29 mouse cellular contexts compared by ENCODE assay signal in the genomic region with DNA sequence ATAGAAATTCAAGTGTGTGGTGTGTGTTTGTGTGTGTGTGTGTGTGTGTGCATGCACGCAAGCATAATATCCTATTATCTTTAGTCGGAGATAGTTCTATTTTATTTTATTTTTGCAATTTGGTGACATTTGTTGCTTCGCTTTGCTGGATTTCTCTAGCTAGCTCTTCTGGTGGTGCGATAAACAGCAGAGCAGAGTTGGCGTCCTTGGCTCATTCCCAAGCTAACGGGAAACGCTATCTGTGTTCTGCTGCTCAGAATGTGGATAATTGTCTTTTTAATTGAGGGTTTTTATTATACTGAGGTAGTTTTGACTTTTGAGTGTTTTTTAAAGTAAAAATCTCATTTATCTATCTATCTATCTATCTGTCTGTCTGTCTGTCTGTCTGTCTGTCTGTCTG. TPM values are rescaled to one million over a fixed set of nuclear protein-coding genes. Genes with fewer than 3 reads are reported as not detected.
A peak's percentile ranks its signal among the peaks of the same experiment; 100 is the strongest.
DNase-seq lines count a peak whose midpoint lies in the region.
"Had no signal": no experiment of that assay in that cellular context is flagged by ENCODE, and none has a peak within 500 bp of the region (broad histone marks: within the 10 kb centered on the region; RNA-seq: fewer than 3 reads in every experiment).

No protein-coding gene starts in this region.

- WGBS in limb, embryonic 10.5 days: 95% methylated on average over 7 of the region's 7 CpGs

- intact Hi-C loops in left cerebral cortex, postnatal 4 days (cut with DNase I): no loop called here

- H3K36me3 ChIP-seq in limb, embryonic 10.5 days: no peaks in the 10 kb centered on the region
- H3K36me3 ChIP-seq: embryonic facial prominence, embryonic 12.5 days; heart, embryonic 12.5 days; hindbrain, embryonic 13.5 days; midbrain, embryonic 15.5 days had no signal

- no peak overlapping the region for H3K27ac ChIP-seq in limb, embryonic 10.5 days
- H3K27ac ChIP-seq: embryonic facial prominence, embryonic 12.5 days; hindbrain, embryonic 13.5 days; midbrain, embryonic 15.5 days had no signal

- no peaks in the 10 kb centered on the region for H3K27me3 ChIP-seq in limb, embryonic 10.5 days (ENCODE audit: low read depth, poor library complexity, severe bottlenecking)
- H3K27me3 ChIP-seq: embryonic facial prominence, embryonic 12.5 days; hindbrain, embryonic 13.5 days; midbrain, embryonic 15.5 days had no signal

- H3K4me3 ChIP-seq in limb, embryonic 10.5 days: no peak overlapping the region
- H3K4me3 ChIP-seq: embryonic facial prominence, embryonic 12.5 days; erythroblast, embryonic 14.5 days; heart, embryonic 12.5 days; hindbrain, embryonic 13.5 days; midbrain, embryonic 15.5 days; myocyte had no signal

- no peaks in the 10 kb centered on the region for H3K9me3 ChIP-seq in limb, embryonic 10.5 days (replicated peaks)
- H3K9me3 ChIP-seq: embryonic facial prominence, embryonic 12.5 days; heart, embryonic 12.5 days; hindbrain, embryonic 13.5 days; midbrain, embryonic 15.5 days had no signal

- no peaks in the 10 kb centered on the region for H3K4me1 ChIP-seq in limb, embryonic 10.5 days
- H3K4me1 ChIP-seq: embryonic facial prominence, embryonic 12.5 days; heart, embryonic 12.5 days; hindbrain, embryonic 13.5 days; midbrain, embryonic 15.5 days had no signal

- DNase-seq in left cerebral cortex, adult 18-20 months (ENCODE audit: low spot score in 2 of 2): peak; percentile 14 to 32
- no peak for DNase-seq in left cerebral cortex, postnatal 4 days
- peak; percentile 17 to 19 for DNase-seq in right cerebral cortex, adult 2 months (ENCODE audit: low spot score in 2 of 2)
- DNase-seq in right cerebral cortex, postnatal 36 days (ENCODE audit: low spot score in 2 of 2): no peak
- peak; percentile 61 for DNase-seq in layer of hippocampus, adult 9-11 months
- no peak for DNase-seq in limb, embryonic 10.5 days (ENCODE audit: low spot score)
- DNase-seq in yolk sac, embryonic 10.5 days (ENCODE audit: low spot score): no peak
- DNase-seq: cerebellum, adult 8-10 months; heart, postnatal 14 days; kidney, adult 2 months; kidney, postnatal 25 days; liver; lung, postnatal 14 days; spleen, adult 18-20 months; thymus, postnatal 36 days had no signal

RNA-seq across cellular contexts. Expression of gene Krtap1-4, which starts 1.6 kb away (rescaled TPM):
- not detected for total RNA-seq in left cerebral cortex, adult 18-20 months (2021)
- not detected for total RNA-seq in left cerebral cortex, postnatal 4 days (2021)
- not detected in 2 replicates for polyA plus RNA-seq in limb, embryonic 10.5 days (2016; fragmentation: Nextera tagmentation; extraction: Ambion mirVana)
- total RNA-seq: adrenal gland, postnatal 4 days; gastrocnemius, adult 8-10 months; granulocyte monocyte progenitor cell, adult 5-6 weeks; heart, postnatal 14 days; left cerebral cortex, postnatal 10 days; megakaryocyte, adult 5-6 weeks had no signal
- polyA plus RNA-seq: embryonic facial prominence, embryonic 12.5 days; erythroblast, embryonic 14.5 days; heart, embryonic 12.5 days; hindbrain, embryonic 13.5 days; inflammation-experienced regulatory T-cells, adult 6 months; kidney, adult 2 months; liver, embryonic 16.5 days; midbrain, embryonic 15.5 days; myocyte; neural tube, embryonic 14.5 days had no signal

RNA-seq across cellular contexts. Expression of gene Krtap1-5, which starts 4.3 kb away (rescaled TPM):
- total RNA-seq in left cerebral cortex, adult 18-20 months (2021): not detected
- total RNA-seq in left cerebral cortex, postnatal 4 days (2021): not detected
- polyA plus RNA-seq in limb, embryonic 10.5 days (2016; fragmentation: Nextera tagmentation; extraction: Ambion mirVana): not detected in 2 replicates
- total RNA-seq: adrenal gland, postnatal 4 days; gastrocnemius, adult 8-10 months; granulocyte monocyte progenitor cell, adult 5-6 weeks; heart, postnatal 14 days; left cerebral cortex, postnatal 10 days; megakaryocyte, adult 5-6 weeks had no signal
- polyA plus RNA-seq: embryonic facial prominence, embryonic 12.5 days; erythroblast, embryonic 14.5 days; heart, embryonic 12.5 days; hindbrain, embryonic 13.5 days; inflammation-experienced regulatory T-cells, adult 6 months; kidney, adult 2 months; liver, embryonic 16.5 days; midbrain, embryonic 15.5 days; myocyte; neural tube, embryonic 14.5 days had no signal

RNA-seq across cellular contexts. Expression of gene Krtap1-3, which starts 6.0 kb away (rescaled TPM):
- not detected for total RNA-seq in left cerebral cortex, adult 18-20 months (2021)
- not detected for total RNA-seq in left cerebral cortex, postnatal 4 days (2021)
- polyA plus RNA-seq in limb, embryonic 10.5 days (2016; fragmentation: Nextera tagmentation; extraction: Ambion mirVana): not detected in 2 replicates
- total RNA-seq: adrenal gland, postnatal 4 days; gastrocnemius, adult 8-10 months; granulocyte monocyte progenitor cell, adult 5-6 weeks; heart, postnatal 14 days; left cerebral cortex, postnatal 10 days; megakaryocyte, adult 5-6 weeks had no signal
- polyA plus RNA-seq: embryonic facial prominence, embryonic 12.5 days; erythroblast, embryonic 14.5 days; heart, embryonic 12.5 days; hindbrain, embryonic 13.5 days; inflammation-experienced regulatory T-cells, adult 6 months; kidney, adult 2 months; liver, embryonic 16.5 days; midbrain, embryonic 15.5 days; myocyte; neural tube, embryonic 14.5 days had no signal

RNA-seq across cellular contexts. Expression of gene Krtap9-3, which starts 12.8 kb away (rescaled TPM):
- total RNA-seq in left cerebral cortex, adult 18-20 months (2021): not detected
- total RNA-seq in left cerebral cortex, postnatal 4 days (2021): not detected
- polyA plus RNA-seq in limb, embryonic 10.5 days (2016; fragmentation: Nextera tagmentation; extraction: Ambion mirVana): not detected in 2 replicates
- total RNA-seq: adrenal gland, postnatal 4 days; gastrocnemius, adult 8-10 months; granulocyte monocyte progenitor cell, adult 5-6 weeks; heart, postnatal 14 days; left cerebral cortex, postnatal 10 days; megakaryocyte, adult 5-6 weeks had no signal
- polyA plus RNA-seq: embryonic facial prominence, embryonic 12.5 days; erythroblast, embryonic 14.5 days; heart, embryonic 12.5 days; hindbrain, embryonic 13.5 days; inflammation-experienced regulatory T-cells, adult 6 months; kidney, adult 2 months; liver, embryonic 16.5 days; midbrain, embryonic 15.5 days; myocyte; neural tube, embryonic 14.5 days had no signal

RNA-seq across cellular contexts. Expression of gene Gm11938, which starts 18.0 kb away (rescaled TPM):
- total RNA-seq in left cerebral cortex, adult 18-20 months (2021): not detected
- not detected for total RNA-seq in left cerebral cortex, postnatal 4 days (2021)
- polyA plus RNA-seq in limb, embryonic 10.5 days (2016; fragmentation: Nextera tagmentation; extraction: Ambion mirVana): not detected in 2 replicates
- total RNA-seq: adrenal gland, postnatal 4 days; gastrocnemius, adult 8-10 months; granulocyte monocyte progenitor cell, adult 5-6 weeks; heart, postnatal 14 days; left cerebral cortex, postnatal 10 days; megakaryocyte, adult 5-6 weeks had no signal
- polyA plus RNA-seq: embryonic facial prominence, embryonic 12.5 days; erythroblast, embryonic 14.5 days; heart, embryonic 12.5 days; hindbrain, embryonic 13.5 days; inflammation-experienced regulatory T-cells, adult 6 months; kidney, adult 2 months; liver, embryonic 16.5 days; midbrain, embryonic 15.5 days; myocyte; neural tube, embryonic 14.5 days had no signal

Comparison
In these comparisons a context has a peak if more than half of its experiments do, and no peak if none do; other contexts are left out.
1. DNase-seq: peak in left cerebral cortex, adult 18-20 months (2 of 2), right cerebral cortex, adult 2 months (2 of 2) and layer of hippocampus, adult 9-11 months (single experiment); none in left cerebral cortex, postnatal 4 days (single experiment), right cerebral cortex, postnatal 36 days (0 of 2), limb, embryonic 10.5 days (single experiment) and yolk sac, embryonic 10.5 days (single experiment).